Mouse (Mus musculus): ENCODE data around the gene Hlf.

DNA sequence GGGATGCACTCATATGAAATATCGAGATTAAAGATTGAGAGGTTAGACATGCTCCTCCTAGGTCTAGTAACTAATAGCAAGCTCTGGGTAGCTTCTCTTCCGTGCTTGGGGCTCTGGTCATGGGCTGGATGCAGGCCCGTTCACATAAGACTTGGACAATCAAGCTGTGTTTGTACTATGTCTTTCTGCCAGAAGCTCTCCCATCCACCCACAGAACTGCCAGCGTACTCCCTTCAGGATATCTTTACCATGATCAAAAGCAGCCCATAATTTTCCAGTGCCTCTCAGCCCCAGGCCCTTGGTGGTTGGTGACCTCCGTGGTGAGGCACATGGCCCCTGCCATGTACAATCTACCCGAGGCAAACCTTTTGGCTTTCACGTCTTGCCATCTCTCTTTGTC is 33.3 kb downstream of the Hlf start:
- TF ChIP-seq POLR2A (IDR thresholded peaks at IDR 0.05; ENCODE audit: extremely low read depth, insufficient read depth, low read length) (no peak), CTCF (IDR thresholded peaks at IDR 0.05; ENCODE audit: extremely low read depth, insufficient read depth, low read length) (no peak)
